Comparison of ENCODE assay signal across 8 mouse cellular contexts in genomic region chr5:123992794-123993193, GRCm38 (mm10). TPM values are rescaled to one million over a fixed set of nuclear protein-coding genes. Genes with fewer than 3 reads are reported as not detected.
DNase-seq lines count a peak whose midpoint lies in the region; ATAC-seq lines count a peak whose summit lies in the region.
"Had no signal": no experiment of that assay in that cellular context is flagged by ENCODE, and none has a peak within 500 bp of the region (broad histone marks: within the 10 kb centered on the region; RNA-seq: fewer than 3 reads in every experiment).

No protein-coding gene starts in this region.

- H3K9ac ChIP-seq in intestine, embryonic 14.5 days (ENCODE audit: low read length) = no peak overlapping the region
- no peak overlapping the region for H3K9ac ChIP-seq in midbrain, embryonic 16.5 days (ENCODE audit: low read depth, low read length)

- intact Hi-C loops in left cerebral cortex, postnatal 25 days (cut with DNase I) = loop anchor here (1.0 to 2.0 kb wide), 3 partner anchors 20 to 168 kb away; partner anchors contain the start of gene Hip1r

- DNase-seq in ZHBTc4 (ENCODE audit: low read depth, low spot score) = peak; percentile 82
- DNase-seq in cerebellum, adult 9-11 months = peak; percentile 78
- DNase-seq in gastrocnemius, postnatal 10 days = peak; percentile 89
- DNase-seq in intestine, embryonic 14.5 days (ENCODE audit: low spot score) = peak; percentile 95
- DNase-seq in left cerebral cortex, postnatal 25 days (ENCODE audit: low spot score in 2 of 2) = peak; percentile 85 to 88
- peak; percentile 82 to 88 for DNase-seq in spleen, postnatal 10 days (ENCODE audit: low spot score in 2 of 2)

- no peak overlapping the region for H3K27ac ChIP-seq in intestine, embryonic 14.5 days (ENCODE audit: low read depth)
- H3K27ac ChIP-seq in midbrain, embryonic 16.5 days (ENCODE audit: low read length) = no peak overlapping the region; the same call in 1 of the 2 replicates

- H3K4me2 ChIP-seq in intestine, embryonic 14.5 days (ENCODE audit: low read length) = no peak overlapping the region
- no peak overlapping the region for H3K4me2 ChIP-seq in midbrain, embryonic 16.5 days (ENCODE audit: low read length)

- H3K36me3 ChIP-seq in intestine, embryonic 14.5 days (ENCODE audit: control insufficient read depth, insufficient read depth, low read length) = no peaks in the 10 kb centered on the region
- H3K36me3 ChIP-seq in midbrain, embryonic 16.5 days (ENCODE audit: control insufficient read depth, insufficient read depth, low read length) = peaks cover 5% of the 10 kb centered on the region; the same call in 1 of the 2 replicates

- H3K9me3 ChIP-seq in intestine, embryonic 14.5 days (ENCODE audit: control insufficient read depth, low read length) = no peaks in the 10 kb centered on the region
- no peaks in the 10 kb centered on the region for H3K9me3 ChIP-seq in midbrain, embryonic 16.5 days (replicated peaks; ENCODE audit: control insufficient read depth, low read length, poor library complexity, severe bottlenecking)
- H3K9me3 ChIP-seq: megakaryocyte, embryonic 14.5 days had no signal

- H3K4me1 ChIP-seq in intestine, embryonic 14.5 days (replicated peaks; ENCODE audit: control insufficient read depth, insufficient read depth, low read length) = peaks cover 6% of the 10 kb centered on the region; the same call in 1 of the 2 replicates
- H3K4me1 ChIP-seq in midbrain, embryonic 16.5 days (ENCODE audit: control insufficient read depth, insufficient read depth, low read length) = no peaks in the 10 kb centered on the region; the same call in 1 of the 2 replicates

- WGBS in intestine, embryonic 14.5 days = 36% methylated on average over 5 of the region's 5 CpGs
- WGBS in midbrain, embryonic 16.5 days = 27% methylated on average over 5 of the region's 5 CpGs

- H3K4me3 ChIP-seq in intestine, embryonic 14.5 days (ENCODE audit: low read depth, low read length) = no peak overlapping the region
- no peak overlapping the region for H3K4me3 ChIP-seq in midbrain, embryonic 16.5 days (ENCODE audit: low read depth, low read length)
- H3K4me3 ChIP-seq: megakaryocyte, embryonic 14.5 days had no signal

- ATAC-seq in intestine, embryonic 14.5 days (replicated peaks; ENCODE audit: low FRiP score, low TSS enrichment, low read depth) = no peak
- 0 out of 2 replicates have a peak, but pooled peaks have one; percentile 33 for ATAC-seq in midbrain, embryonic 16.5 days

- H3K27me3 ChIP-seq in intestine, embryonic 14.5 days (replicated peaks; ENCODE audit: control insufficient read depth, insufficient read depth, low read length) = no peaks in the 10 kb centered on the region
- no peaks in the 10 kb centered on the region for H3K27me3 ChIP-seq in midbrain, embryonic 16.5 days (ENCODE audit: control insufficient read depth, insufficient read depth, low read depth, low read length)

RNA-seq across cellular contexts. Expression of gene Hip1r, which starts 19.4 kb away (rescaled TPM):
- 1 to 10 TPM; 8.2 to 9.0 TPM for total RNA-seq in gastrocnemius, postnatal 10 days (2021)
- 14.7 and 17.5 TPM in 2 replicates for polyA plus RNA-seq in intestine, embryonic 14.5 days (2014; fragmentation: Nextera tagmentation; extraction: Ambion mirVana)
- 10 to 100 TPM; 60.5 to 67.1 TPM for total RNA-seq in left cerebral cortex, postnatal 25 days (2021)
- polyA plus RNA-seq in midbrain, embryonic 16.5 days (2015; fragmentation: Nextera tagmentation; extraction: Ambion mirVana) = 33.5 and 34.3 TPM in 2 replicates

RNA-seq across cellular contexts. Expression of gene Vps37b, which starts 39.3 kb away (rescaled TPM):
- 10 to 100 TPM; 11.9 to 13.4 TPM for total RNA-seq in gastrocnemius, postnatal 10 days (2021)
- polyA plus RNA-seq in intestine, embryonic 14.5 days (2014; fragmentation: Nextera tagmentation; extraction: Ambion mirVana) = 26.4 and 27.7 TPM in 2 replicates
- total RNA-seq in left cerebral cortex, postnatal 25 days (2021) = 10 to 100 TPM; 46.7 to 50.6 TPM
- polyA plus RNA-seq in midbrain, embryonic 16.5 days (2015; fragmentation: Nextera tagmentation; extraction: Ambion mirVana) = 59.5 and 62.0 TPM in 2 replicates

Comparison
In these comparisons a context has a peak if more than half of its experiments do, and no peak if none do; other contexts are left out.
1. RNA of gene Hip1r, which starts 19.4 kb away (total RNA-seq): 60.5 to 67.1 TPM in left cerebral cortex, postnatal 25 days; 8.2 to 9.0 TPM in gastrocnemius, postnatal 10 days; every median in the first group is over 4 times any median in the second.
2. Peak in every context shown above with its lines, with median percentiles within 50 percentile points of each other: DNase-seq.